Mouse (Mus musculus): ENCODE results near the gene Uhmk1. TPM values are rescaled to one million over a fixed set of nuclear protein-coding genes. Genes with fewer than 3 reads are reported as not detected.

Gene Uhmk1
- polyA plus RNA-seq, 1 experiment from 2014 or later, result 3.3 TPM

DNA sequence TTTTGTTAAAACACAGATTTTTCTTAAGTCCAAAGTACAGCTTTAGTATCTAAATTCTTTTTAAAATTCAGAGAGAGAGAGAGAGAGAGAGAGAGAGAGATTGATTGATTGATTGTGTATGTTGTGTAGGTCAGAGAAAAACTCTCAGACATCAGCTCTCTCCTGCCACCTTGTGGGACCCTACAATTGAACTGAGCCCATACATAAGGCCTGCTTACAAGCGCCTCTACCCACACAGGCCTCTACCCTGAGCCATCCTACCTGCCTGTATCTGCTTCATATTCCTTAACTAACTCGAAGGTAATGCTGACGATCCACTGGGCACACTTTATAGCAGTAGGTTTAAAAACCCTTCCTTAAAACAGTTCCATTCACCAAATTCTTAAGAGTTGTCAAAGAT, 14.8 kb downstream of the Uhmk1 start:
- WGBS (ENCODE audit: insufficient replicate concordance), result 73% methylated on average over 3 of the region's 3 CpGs
- Histone ChIP-seq H3K4me1 (ENCODE audit: insufficient read depth) (no peaks in the 10 kb centered on the region), H3K4me2 (ENCODE audit: low read depth, low read length) (no peak overlapping the region), H3K27me3 (ENCODE audit: insufficient read depth, low read length) (no peaks in the 10 kb centered on the region), H3K4me3 (ENCODE audit: low read depth, low read length) (no peak overlapping the region), H3K27ac (ENCODE audit: low read depth) (no peak overlapping the region), H3K9ac (replicated peaks) (no peak overlapping the region), H3K9me3 (ENCODE audit: low read length) (no peaks in the 10 kb centered on the region), H3K36me3 (replicated peaks; ENCODE audit: insufficient read depth, low read length) (peaks cover 55% of the 10 kb centered on the region)
- TF ChIP-seq CTCF (IDR thresholded peaks at IDR 0.05; ENCODE audit: low read depth) (peak; percentile 55), EP300 (IDR thresholded peaks at IDR 0.05; ENCODE audit: low read depth) (no peak)
- DNase-seq, result peak; percentile 22
- no peak for ATAC-seq

DNA sequence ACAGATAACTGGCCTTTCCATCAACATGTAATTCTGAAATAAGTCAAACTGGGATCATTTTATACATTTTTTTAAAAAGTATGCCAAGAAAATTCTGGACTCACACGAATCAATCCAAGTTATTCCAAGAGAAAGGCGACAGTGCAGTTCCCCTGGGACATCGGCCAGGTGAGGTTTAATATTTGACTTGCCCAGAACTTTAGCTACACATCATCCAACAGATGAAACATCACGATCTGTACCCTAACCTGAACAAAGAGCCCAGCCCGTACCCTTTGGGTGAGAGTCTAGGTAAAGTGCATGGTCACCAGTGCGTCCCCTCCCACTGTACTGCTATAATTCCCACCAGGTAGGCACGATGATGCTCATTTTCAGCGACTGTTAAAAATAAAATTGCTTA, 19.0 kb downstream of the Uhmk1 start:
- Histone ChIP-seq H3K4me3 (ENCODE audit: low read depth, low read length) (no peak overlapping the region), H3K36me3 (replicated peaks; ENCODE audit: insufficient read depth, low read length) (peaks cover 69% of the 10 kb centered on the region), H3K27ac (ENCODE audit: low read depth) (peak overlapping the region; percentile 0; the same call in 1 of the 2 replicates), H3K9ac (replicated peaks) (no peak overlapping the region), H3K4me1 (ENCODE audit: insufficient read depth) (no peaks in the 10 kb centered on the region), H3K9me3 (ENCODE audit: low read length) (no peaks in the 10 kb centered on the region), H3K27me3 (ENCODE audit: insufficient read depth, low read length) (no peaks in the 10 kb centered on the region), H3K4me2 (ENCODE audit: low read depth, low read length) (no peak overlapping the region)
- WGBS (ENCODE audit: insufficient replicate concordance), result 75% methylated on average over 8 of the region's 8 CpGs
- DNase-seq (no peak), ATAC-seq (no peak)
- TF ChIP-seq EP300 (IDR thresholded peaks at IDR 0.05; ENCODE audit: low read depth) (peak; percentile 26; the same call in 1 of the 2 replicates), CTCF (IDR thresholded peaks at IDR 0.05; ENCODE audit: low read depth) (no peak)

DNA sequence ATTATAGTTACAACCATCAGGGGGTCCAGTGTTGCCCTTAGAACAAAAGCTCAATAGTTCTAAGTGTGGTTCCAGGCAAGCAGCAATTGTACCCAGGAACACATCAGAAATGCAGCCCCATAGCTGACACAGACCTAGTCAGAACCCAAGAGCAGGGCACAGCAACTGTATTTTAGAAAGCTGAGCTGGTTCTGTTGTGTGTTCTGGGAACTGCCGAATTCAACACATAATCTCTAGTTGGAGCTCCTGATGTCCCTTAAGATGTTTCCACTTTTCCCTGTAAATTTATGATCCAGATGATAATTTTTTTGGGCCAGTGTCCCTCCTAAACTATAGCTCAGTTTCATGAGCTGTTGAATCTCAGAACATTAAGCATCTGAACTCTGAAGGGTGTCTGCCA, 23.3 kb downstream of the Uhmk1 start:
- 89% methylated on average over 1 of the region's 1 CpGs for WGBS (ENCODE audit: insufficient replicate concordance)

DNA sequence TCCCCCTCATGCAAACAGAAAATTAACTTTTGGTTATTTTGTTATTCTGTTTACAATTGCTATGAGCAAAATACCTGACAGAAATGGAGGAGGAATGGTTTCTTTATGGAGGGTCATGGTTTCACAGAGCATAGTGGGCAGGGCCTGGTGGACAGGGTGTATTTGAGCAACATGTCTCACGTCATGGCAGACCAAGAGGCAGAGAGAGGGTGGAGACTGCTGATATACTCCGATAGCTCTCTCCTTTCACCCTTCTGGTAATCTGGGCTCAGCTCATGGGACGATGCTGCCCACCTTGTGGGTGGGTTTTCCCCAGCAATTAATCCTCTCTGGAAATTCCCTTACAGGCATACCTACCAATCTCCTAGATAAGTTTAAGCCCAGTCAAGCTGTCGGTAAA, 25.0 kb downstream of the Uhmk1 start:
- no peak for DNase-seq
- H3K4me3 ChIP-seq (ENCODE audit: low read depth, low read length), result no peak overlapping the region
- H3K27me3 ChIP-seq (ENCODE audit: insufficient read depth, low read length), result no peaks in the 10 kb centered on the region
- peaks cover 26% of the 10 kb centered on the region for H3K36me3 ChIP-seq (replicated peaks; ENCODE audit: insufficient read depth, low read length)
- TF ChIP-seq EP300 (IDR thresholded peaks at IDR 0.05; ENCODE audit: low read depth) (no peak), CTCF (IDR thresholded peaks at IDR 0.05; ENCODE audit: low read depth) (no peak)
- no peak overlapping the region for H3K4me2 ChIP-seq (ENCODE audit: low read depth, low read length)
- no peaks in the 10 kb centered on the region for H3K4me1 ChIP-seq (ENCODE audit: insufficient read depth)
- 57% methylated on average over 4 of the region's 4 CpGs for WGBS (ENCODE audit: insufficient replicate concordance)
- H3K9me3 ChIP-seq (ENCODE audit: low read length), result no peaks in the 10 kb centered on the region
- H3K9ac ChIP-seq (replicated peaks), result no peak overlapping the region
- H3K27ac ChIP-seq (ENCODE audit: low read depth), result no peak overlapping the region
- ATAC-seq, result no peak

More for the DNA sequence above, 23.3 kb downstream of the Uhmk1 start:
- Histone ChIP-seq H3K36me3 (replicated peaks; ENCODE audit: insufficient read depth, low read length) (peaks cover 41% of the 10 kb centered on the region), H3K9me3 (ENCODE audit: low read length) (no peaks in the 10 kb centered on the region), H3K4me1 (ENCODE audit: insufficient read depth) (no peaks in the 10 kb centered on the region), H3K9ac (replicated peaks) (no peak overlapping the region), H3K4me2 (ENCODE audit: low read depth, low read length) (no peak overlapping the region), H3K27me3 (ENCODE audit: insufficient read depth, low read length) (no peaks in the 10 kb centered on the region), H3K27ac (ENCODE audit: low read depth) (no peak overlapping the region), H3K4me3 (ENCODE audit: low read depth, low read length) (no peak overlapping the region)
- TF ChIP-seq CTCF (IDR thresholded peaks at IDR 0.05; ENCODE audit: low read depth) (no peak), EP300 (IDR thresholded peaks at IDR 0.05; ENCODE audit: low read depth) (no peak)
- no peak for ATAC-seq
- no peak for DNase-seq

DNA sequence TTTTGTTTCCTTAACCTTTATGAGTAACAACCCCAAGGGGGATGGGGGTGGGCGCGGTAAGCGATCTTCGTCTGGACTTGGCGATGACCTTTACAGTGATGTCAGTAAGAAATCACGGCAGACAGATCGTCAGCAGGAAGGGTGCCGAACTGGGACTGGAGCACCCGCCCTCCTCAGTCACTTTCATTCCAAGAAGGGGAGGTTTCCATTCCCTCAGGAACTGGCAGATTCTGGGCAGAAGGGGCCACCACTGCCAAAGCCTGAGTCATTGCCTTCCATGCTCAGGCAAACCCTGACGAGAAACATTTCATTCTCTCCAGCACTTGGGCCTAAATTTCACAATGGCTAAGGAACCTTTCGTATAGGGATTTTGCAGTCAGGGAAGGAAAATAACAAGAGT, 26.6 kb downstream of the Uhmk1 start:
- no peak overlapping the region for H3K4me2 ChIP-seq (ENCODE audit: low read depth, low read length)
- H3K27me3 ChIP-seq (ENCODE audit: insufficient read depth, low read length), result no peaks in the 10 kb centered on the region
- DNase-seq, result no peak
- H3K27ac ChIP-seq (ENCODE audit: low read depth), result no peak overlapping the region
- no peaks in the 10 kb centered on the region for H3K4me1 ChIP-seq (ENCODE audit: insufficient read depth)
- H3K36me3 ChIP-seq (replicated peaks; ENCODE audit: insufficient read depth, low read length), result peaks cover 10% of the 10 kb centered on the region
- WGBS (ENCODE audit: insufficient replicate concordance), result 79% methylated on average over 11 of the region's 11 CpGs
- H3K4me3 ChIP-seq (ENCODE audit: low read depth, low read length), result no peak overlapping the region
- no peak for ATAC-seq
- TF ChIP-seq CTCF (IDR thresholded peaks at IDR 0.05; ENCODE audit: low read depth), result no peak
- no peak for TF ChIP-seq EP300 (IDR thresholded peaks at IDR 0.05; ENCODE audit: low read depth)
- H3K9me3 ChIP-seq (ENCODE audit: low read length), result no peaks in the 10 kb centered on the region
- no peak overlapping the region for H3K9ac ChIP-seq (replicated peaks)

- no peaks in the 10 kb centered on the region for H3K27me3 ChIP-seq (ENCODE audit: insufficient read depth, low read length)
- WGBS (ENCODE audit: insufficient replicate concordance), result 61% methylated on average over 5 of the region's 5 CpGs
- ATAC-seq, result no peak
- H3K4me3 ChIP-seq (ENCODE audit: low read depth, low read length), result no peak overlapping the region
- TF ChIP-seq CTCF (IDR thresholded peaks at IDR 0.05; ENCODE audit: low read depth) (no peak), EP300 (IDR thresholded peaks at IDR 0.05; ENCODE audit: low read depth) (no peak)
- no peaks in the 10 kb centered on the region for H3K9me3 ChIP-seq (ENCODE audit: low read length)
- no peak overlapping the region for H3K4me2 ChIP-seq (ENCODE audit: low read depth, low read length)
- no peak for DNase-seq
- H3K27ac ChIP-seq (ENCODE audit: low read depth), result no peak overlapping the region
- no peak overlapping the region for H3K9ac ChIP-seq (replicated peaks)
- no peaks in the 10 kb centered on the region for H3K4me1 ChIP-seq (ENCODE audit: insufficient read depth)
- H3K36me3 ChIP-seq (replicated peaks; ENCODE audit: insufficient read depth, low read length), result no peaks in the 10 kb centered on the region; the same call in 1 of the 2 replicates
These were observed 28.7 kb downstream of the Uhmk1 start for GRCm38 (mm10) chr1:170186531-170186930.

DNA sequence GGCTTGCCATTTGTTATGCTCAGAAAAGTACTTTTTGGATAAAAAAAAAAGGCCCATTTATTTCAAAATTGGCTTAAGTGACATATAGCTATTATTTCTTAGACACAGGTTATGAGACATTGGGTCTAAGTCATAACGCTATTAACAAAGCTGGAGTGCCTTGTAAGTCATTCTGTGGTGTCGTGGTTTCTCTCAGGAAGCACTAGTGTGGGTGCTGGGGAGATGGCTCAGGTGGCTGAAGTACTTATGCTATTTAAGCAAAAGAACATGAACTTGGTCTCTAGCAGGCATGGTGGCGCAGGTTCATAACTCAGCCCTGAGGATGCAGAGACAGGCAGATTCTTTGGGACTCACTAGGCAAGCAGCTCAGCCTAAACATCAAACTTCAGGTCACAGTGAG, 30.1 kb downstream of the Uhmk1 start:
- H3K4me2 ChIP-seq (ENCODE audit: low read depth, low read length), result no peak overlapping the region
- ATAC-seq, result no peak
- no peaks in the 10 kb centered on the region for H3K9me3 ChIP-seq (ENCODE audit: low read length)
- no peaks in the 10 kb centered on the region for H3K4me1 ChIP-seq (ENCODE audit: insufficient read depth)
- WGBS (ENCODE audit: insufficient replicate concordance), result 58% methylated on average over 3 of the region's 3 CpGs
- no peak overlapping the region for H3K27ac ChIP-seq (ENCODE audit: low read depth)
- no peak overlapping the region for H3K4me3 ChIP-seq (ENCODE audit: low read depth, low read length)
- no peak for TF ChIP-seq EP300 (IDR thresholded peaks at IDR 0.05; ENCODE audit: low read depth)
- no peak for TF ChIP-seq CTCF (IDR thresholded peaks at IDR 0.05; ENCODE audit: low read depth)
- H3K36me3 ChIP-seq (replicated peaks; ENCODE audit: insufficient read depth, low read length), result no peaks in the 10 kb centered on the region
- no peaks in the 10 kb centered on the region for H3K27me3 ChIP-seq (ENCODE audit: insufficient read depth, low read length)
- no peak for DNase-seq
- H3K9ac ChIP-seq (replicated peaks), result no peak overlapping the region
